Mouse (Mus musculus) heart, adult 18-20 months (tissue): Measurements from ENCODE around the gene Birc3. TPM values are rescaled to one million over a fixed set of nuclear protein-coding genes. Genes with fewer than 3 reads are reported as not detected.

ENCODE experiments used
- DNase-seq, 2 experiments: peaks; one replicate each; pipeline ENCODE4 v3.0.0; 2021 to 2022; ENCODE audit warnings: mixed read lengths in 1 of 2
- total RNA-seq, 2 experiments: library from RNA; stranded (reverse); gene quantifications; 2 replicates each; pipeline ENCODE4 v1.2.3; 2021

The Birc3 gene
- total RNA-seq, 2 experiments from 2014 or later, result 9.4 to 13.8 TPM

GRCm38 (mm10) chr9:7822758-7823157, 50.2 kb downstream of the Birc3 start:
- no peak for DNase-seq

GRCm38 (mm10) chr9:7805101-7805506, 67.9 kb downstream of the Birc3 start:
- no peak for DNase-seq

Other genes starting within 250 kb of the Birc3 start
- gene Mmp20, start 245.0 kb downstream of the Birc3 start, total RNA-seq, result not detected
- gene Mmp7, start 181.1 kb downstream of the Birc3 start, total RNA-seq, result not detected
- gene Tmem123, start 109.1 kb downstream of the Birc3 start, total RNA-seq, result 10 to 100 TPM; 40.2 to 48.4 TPM
- 10 to 100 TPM; 25.4 to 29.4 TPM for gene Birc2, start 36.1 kb downstream of the Birc3 start, total RNA-seq
- gene Yap1, start 131.4 kb upstream of the Birc3 start, total RNA-seq, result 10 to 100 TPM; 71.1 to 78.1 TPM
- under 1 TPM; 0.40 to 0.82 TPM for gene Cfap300, start 169.6 kb upstream of the Birc3 start, total RNA-seq